Mouse (Mus musculus): ENCODE data around the gene Clk2. TPM values are rescaled to one million over a fixed set of nuclear protein-coding genes. Genes with fewer than 3 reads are reported as not detected.

Clk2 gene
- polyA plus RNA-seq, 1 experiment = 68.0 TPM

DNA sequence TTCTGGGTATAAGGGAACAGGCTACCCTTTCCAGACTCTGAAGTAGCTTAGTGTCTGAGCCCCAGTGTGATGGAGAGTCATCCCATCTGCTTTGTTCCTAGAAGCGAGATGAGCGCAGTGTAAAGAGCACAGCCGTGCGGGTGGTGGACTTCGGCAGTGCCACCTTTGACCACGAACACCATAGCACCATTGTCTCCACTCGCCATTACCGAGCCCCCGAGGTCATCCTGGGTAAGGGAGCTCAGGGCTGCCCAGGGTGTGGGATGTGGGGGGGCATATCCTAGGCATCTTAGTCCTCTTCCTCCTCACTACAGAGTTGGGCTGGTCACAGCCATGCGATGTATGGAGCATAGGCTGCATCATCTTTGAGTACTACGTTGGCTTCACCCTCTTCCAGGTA, 10.2 kb downstream of the Clk2 start:
- Histone ChIP-seq H3K4me3 (ENCODE audit: insufficient read depth, low read length) (no peak overlapping the region), H3K27ac (ENCODE audit: insufficient read depth, low read length) (no peak overlapping the region), H3K4me1 (ENCODE audit: control insufficient read depth, insufficient read depth, low read length) (no peaks in the 10 kb centered on the region; the same call in 1 of the 2 replicates)
- TF ChIP-seq POLR2A (IDR thresholded peaks at IDR 0.05; ENCODE audit: extremely low read depth, insufficient read depth, low read length) (no peak), CTCF (IDR thresholded peaks at IDR 0.05; ENCODE audit: extremely low read depth, insufficient read depth, low read length) (no peak)

DNA sequence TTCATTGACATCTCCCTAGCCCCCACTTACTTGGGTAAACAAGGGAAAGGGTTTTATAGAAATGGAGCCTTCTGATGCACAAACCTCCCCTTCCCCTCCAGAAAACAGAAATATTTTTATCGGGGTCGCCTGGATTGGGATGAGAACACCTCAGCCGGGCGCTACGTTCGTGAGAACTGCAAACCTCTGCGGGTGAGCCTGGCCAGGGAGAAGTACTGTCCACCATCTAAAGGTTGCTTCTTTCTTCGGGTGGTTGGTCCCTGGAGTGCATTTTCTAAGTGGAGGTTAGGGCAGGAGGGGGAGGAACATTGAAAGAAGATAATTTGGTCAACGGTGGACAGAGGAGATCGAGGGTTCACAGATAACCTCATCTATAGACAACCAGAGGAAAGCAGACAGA, 10.9 kb downstream of the Clk2 start:
- Histone ChIP-seq H3K27ac (ENCODE audit: insufficient read depth, low read length) (no peak overlapping the region), H3K4me1 (ENCODE audit: control insufficient read depth, insufficient read depth, low read length) (no peaks in the 10 kb centered on the region; the same call in 1 of the 2 replicates), H3K4me3 (ENCODE audit: insufficient read depth, low read length) (no peak overlapping the region)
- TF ChIP-seq POLR2A (IDR thresholded peaks at IDR 0.05; ENCODE audit: extremely low read depth, insufficient read depth, low read length) = no peak
- TF ChIP-seq CTCF (IDR thresholded peaks at IDR 0.05; ENCODE audit: extremely low read depth, insufficient read depth, low read length) = no peak

DNA sequence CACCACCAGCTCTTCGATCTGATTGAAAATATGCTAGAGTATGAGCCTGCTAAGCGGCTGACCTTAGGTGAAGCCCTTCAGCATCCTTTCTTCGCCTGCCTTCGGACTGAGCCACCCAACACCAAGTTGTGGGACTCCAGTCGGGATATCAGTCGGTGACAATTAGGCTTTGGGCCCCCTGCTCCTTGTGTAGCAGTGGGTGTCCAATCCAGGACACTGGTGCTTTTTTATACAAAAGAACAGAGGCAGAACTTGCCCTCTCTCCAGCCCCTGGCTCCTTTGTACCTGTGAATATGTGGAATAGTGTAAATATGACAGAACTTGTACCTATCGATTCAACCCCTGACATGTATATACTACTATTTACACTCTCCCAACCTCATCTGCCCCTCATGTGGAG, 11.8 kb downstream of the Clk2 start:
- Histone ChIP-seq H3K4me1 (ENCODE audit: control insufficient read depth, insufficient read depth, low read length) (no peaks in the 10 kb centered on the region; the same call in 1 of the 2 replicates), H3K4me3 (ENCODE audit: insufficient read depth, low read length) (no peak overlapping the region), H3K27ac (ENCODE audit: insufficient read depth, low read length) (no peak overlapping the region)
- TF ChIP-seq POLR2A (IDR thresholded peaks at IDR 0.05; ENCODE audit: extremely low read depth, insufficient read depth, low read length) = no peak
- TF ChIP-seq CTCF (IDR thresholded peaks at IDR 0.05; ENCODE audit: extremely low read depth, insufficient read depth, low read length) = no peak

DNA sequence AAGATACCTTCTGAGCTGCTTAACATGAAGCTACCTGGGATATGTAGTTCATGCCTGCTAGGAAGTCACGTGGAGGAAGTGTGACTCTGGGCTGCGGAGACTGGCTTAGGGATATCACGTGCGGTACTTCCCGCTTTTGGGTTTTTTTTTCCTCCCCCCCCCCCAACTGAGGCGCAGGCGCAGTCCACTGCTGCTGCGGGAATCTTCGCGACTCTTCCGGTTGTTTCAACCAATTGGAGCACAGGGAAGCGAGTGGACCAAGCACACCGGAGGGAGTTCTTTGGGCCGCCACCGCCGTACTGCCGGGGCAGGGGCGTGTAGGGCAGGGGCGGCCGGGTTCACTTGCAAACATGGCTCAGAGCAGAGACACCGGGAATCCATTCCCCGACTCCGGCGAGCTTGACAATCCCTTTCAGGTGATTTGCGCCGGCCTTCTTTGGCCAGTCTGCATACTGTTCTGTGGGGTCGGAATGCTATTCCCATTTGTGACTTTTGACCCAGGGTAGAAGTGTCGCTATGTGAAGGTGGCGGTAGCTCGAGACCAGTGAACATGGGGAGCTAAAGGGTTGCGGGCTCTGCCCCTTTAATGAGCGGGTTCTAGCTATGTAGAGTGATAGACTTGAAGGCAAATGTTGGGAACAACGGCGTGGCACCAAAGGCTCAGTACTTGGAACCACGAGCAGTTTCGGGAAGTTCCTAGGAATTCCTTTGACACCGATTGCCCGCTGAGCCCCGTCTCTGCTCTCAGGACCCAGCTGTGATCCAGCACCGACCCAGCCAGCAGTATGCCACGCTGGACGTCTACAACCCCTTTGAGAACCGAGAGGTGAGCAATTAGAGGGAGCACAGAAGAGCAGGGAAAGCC, 12.9 kb downstream of the Clk2 start, which contains the start of gene Scamp3:
Scamp3 (plus strand) TSS at position 232 of the 865 bp plus-strand sequence.
- Histone ChIP-seq H3K4me3 (ENCODE audit: insufficient read depth, low read length) (peak within 1 kb of the TSS; percentile 74), H3K4me1 (ENCODE audit: control insufficient read depth, insufficient read depth, low read length) (no peaks in the 10 kb centered on the region; the same call in 1 of the 2 replicates), H3K27ac (ENCODE audit: insufficient read depth, low read length) (0 out of 2 replicates have a peak within 1 kb of the TSS, but pooled peaks have one; percentile 21)
- TF ChIP-seq CTCF (IDR thresholded peaks at IDR 0.05; ENCODE audit: extremely low read depth, insufficient read depth, low read length) (no peak), POLR2A (IDR thresholded peaks at IDR 0.05; ENCODE audit: extremely low read depth, insufficient read depth, low read length) (peak; percentile 93)

DNA sequence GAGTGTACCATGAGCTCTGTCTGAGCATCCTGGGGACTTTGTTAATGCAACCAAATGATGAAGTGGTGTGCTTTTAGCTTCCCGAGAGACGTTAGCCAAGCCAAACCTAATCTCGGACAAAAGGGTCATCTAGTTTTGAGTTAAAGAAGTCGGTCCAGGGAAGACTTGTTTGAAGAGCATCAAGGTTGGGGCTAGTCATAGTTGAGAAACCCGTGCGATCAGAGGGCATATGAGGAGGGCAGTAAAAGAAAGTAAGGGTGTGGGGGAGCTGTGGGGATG, 13.5 kb downstream of the Clk2 start:
- peak overlapping the region; percentile 74 for H3K4me3 ChIP-seq (ENCODE audit: insufficient read depth, low read length)
- TF ChIP-seq CTCF (IDR thresholded peaks at IDR 0.05; ENCODE audit: extremely low read depth, insufficient read depth, low read length) (no peak), POLR2A (IDR thresholded peaks at IDR 0.05; ENCODE audit: extremely low read depth, insufficient read depth, low read length) (no peak)
- H3K27ac ChIP-seq (ENCODE audit: insufficient read depth, low read length) = no peak overlapping the region

DNA sequence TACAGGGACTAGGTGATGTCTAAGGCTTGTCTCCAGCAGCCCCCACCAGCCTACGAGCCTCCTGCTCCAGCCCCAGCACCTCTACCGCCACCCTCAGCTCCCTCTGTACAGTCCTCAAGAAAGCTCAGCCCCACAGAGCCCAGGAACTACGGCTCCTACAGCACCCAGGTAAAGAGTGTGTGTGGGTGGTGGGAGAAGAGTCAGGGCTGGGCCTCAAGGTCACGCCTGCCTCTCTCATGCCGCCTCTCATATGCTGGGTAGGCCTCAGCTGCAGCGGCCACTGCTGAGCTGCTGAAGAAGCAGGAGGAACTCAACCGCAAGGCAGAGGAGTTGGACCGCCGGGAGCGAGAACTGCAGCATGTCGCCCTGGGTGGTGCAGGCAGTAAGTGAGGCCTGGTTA, 14.5 kb downstream of the Clk2 start:
- Histone ChIP-seq H3K27ac (ENCODE audit: insufficient read depth, low read length) (no peak overlapping the region), H3K4me3 (ENCODE audit: insufficient read depth, low read length) (no peak overlapping the region), H3K4me1 (ENCODE audit: control insufficient read depth, insufficient read depth, low read length) (no peaks in the 10 kb centered on the region; the same call in 1 of the 2 replicates)
- TF ChIP-seq POLR2A (IDR thresholded peaks at IDR 0.05; ENCODE audit: extremely low read depth, insufficient read depth, low read length) = no peak
- TF ChIP-seq CTCF (IDR thresholded peaks at IDR 0.05; ENCODE audit: extremely low read depth, insufficient read depth, low read length) = no peak

More for the DNA sequence above, 13.5 kb downstream of the Clk2 start:
- H3K4me1 ChIP-seq (ENCODE audit: control insufficient read depth, insufficient read depth, low read length) = no peaks in the 10 kb centered on the region; the same call in 1 of the 2 replicates

DNA sequence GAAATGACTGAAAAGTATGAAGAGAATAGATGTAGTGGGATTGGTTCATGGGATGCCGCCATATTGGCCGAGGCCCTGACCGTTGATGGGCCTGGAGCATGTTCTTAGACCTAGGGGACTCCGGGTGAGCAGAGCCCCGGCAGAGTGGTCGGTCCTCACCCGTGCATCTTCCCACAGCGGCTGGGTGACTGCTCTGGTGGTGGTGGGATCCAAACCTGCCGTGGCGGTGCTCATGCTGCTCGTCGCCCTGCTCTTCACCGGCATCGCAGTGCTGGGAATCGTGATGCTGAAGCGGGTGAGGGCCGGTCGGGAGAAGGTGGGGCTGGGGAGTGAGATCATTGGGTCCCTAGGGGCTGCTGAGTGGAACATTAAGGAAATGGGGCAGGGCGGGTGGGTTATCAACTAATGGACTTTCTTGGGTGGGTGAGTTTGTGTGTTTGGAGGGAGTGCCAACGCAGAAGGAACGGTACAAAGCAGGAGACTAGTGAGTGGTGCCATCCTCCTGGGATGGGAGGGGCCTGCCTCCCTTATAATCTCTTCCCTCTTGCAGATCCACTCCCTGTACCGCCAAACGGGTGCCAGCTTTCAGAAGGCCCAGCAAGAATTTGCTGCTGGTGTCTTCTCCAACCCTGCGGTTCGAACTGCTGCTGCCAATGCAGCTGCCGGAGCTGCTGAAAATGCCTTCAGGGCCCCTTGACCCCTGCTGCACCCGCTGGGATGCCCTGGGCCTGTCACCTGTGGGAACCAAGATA, 17.3 kb downstream of the Clk2 start:
- H3K27ac ChIP-seq (ENCODE audit: insufficient read depth, low read length) = no peak overlapping the region

DNA sequence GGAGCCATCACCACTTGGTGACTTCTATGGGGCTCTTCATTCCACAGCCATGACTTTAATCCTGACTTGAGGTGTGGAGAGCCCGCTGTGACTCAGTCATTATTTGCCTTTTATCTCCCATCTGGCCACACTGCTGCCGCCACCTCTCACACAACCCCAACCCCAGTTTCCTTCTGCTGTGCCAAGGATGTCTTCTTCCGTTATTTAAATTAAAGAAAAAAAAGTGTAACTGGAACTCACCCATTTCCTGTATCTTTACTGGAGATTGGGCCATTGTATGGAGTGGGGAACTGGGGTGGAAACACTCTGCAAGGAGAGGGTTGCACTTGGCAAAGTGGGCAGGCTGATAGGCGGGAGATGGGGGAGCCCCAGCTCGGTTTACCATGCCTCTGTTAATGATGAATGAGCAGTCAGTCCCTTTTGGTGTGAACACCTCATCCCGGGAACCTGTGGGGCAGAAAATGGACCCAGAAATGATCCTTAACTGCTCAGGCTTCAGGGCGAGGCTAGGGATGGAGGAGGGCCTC, 18.0 kb downstream of the Clk2 start:
- H3K4me3 ChIP-seq (ENCODE audit: insufficient read depth, low read length) = peak overlapping the region; percentile 59; the same call in 1 of the 2 replicates
- TF ChIP-seq POLR2A (IDR thresholded peaks at IDR 0.05; ENCODE audit: extremely low read depth, insufficient read depth, low read length) (no peak), CTCF (IDR thresholded peaks at IDR 0.05; ENCODE audit: extremely low read depth, insufficient read depth, low read length) (no peak)
- no peaks in the 10 kb centered on the region; the same call in 1 of the 2 replicates for H3K4me1 ChIP-seq (ENCODE audit: control insufficient read depth, insufficient read depth, low read length)
- no peak overlapping the region for H3K27ac ChIP-seq (ENCODE audit: insufficient read depth, low read length)

More for the DNA sequence above, 17.3 kb downstream of the Clk2 start:
- TF ChIP-seq CTCF (IDR thresholded peaks at IDR 0.05; ENCODE audit: extremely low read depth, insufficient read depth, low read length) = no peak
- TF ChIP-seq POLR2A (IDR thresholded peaks at IDR 0.05; ENCODE audit: extremely low read depth, insufficient read depth, low read length) = no peak
- no peak overlapping the region for H3K4me3 ChIP-seq (ENCODE audit: insufficient read depth, low read length)
- no peaks in the 10 kb centered on the region; the same call in 1 of the 2 replicates for H3K4me1 ChIP-seq (ENCODE audit: control insufficient read depth, insufficient read depth, low read length)

Measured in cortical plate, adult 2 months (tissue).